Mouse (Mus musculus): Measurements from ENCODE around the gene Fam81a.

DNA sequence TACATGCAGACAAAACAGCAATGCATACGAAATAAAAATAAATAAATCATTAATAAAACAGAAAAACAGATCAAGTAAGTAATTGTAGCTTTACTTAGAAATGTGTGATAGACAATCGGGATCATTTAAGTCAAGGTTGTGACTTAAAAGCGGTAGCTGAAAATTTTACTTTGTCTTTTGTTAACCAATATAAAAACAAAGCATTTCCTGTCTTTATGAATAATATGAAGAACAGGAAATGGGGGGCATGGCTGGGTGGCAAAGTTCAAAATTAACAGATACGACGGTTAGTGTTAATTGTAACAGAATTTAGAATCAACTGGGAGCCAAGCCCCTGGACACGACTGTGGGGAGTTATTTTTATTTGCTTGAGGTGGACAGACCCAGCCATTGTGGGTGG lies 47.3 kb downstream of the Fam81a start:
- TF ChIP-seq CTCF (IDR thresholded peaks at IDR 0.05; ENCODE audit: borderline replicate concordance, control insufficient read depth, extremely low read depth, insufficient read depth, low read length, poor library complexity) (no peak), POLR2A (IDR thresholded peaks at IDR 0.05; ENCODE audit: control insufficient read depth, extremely low read depth, insufficient read depth, low read length, poor library complexity) (no peak)
